Mouse (Mus musculus) cerebellum, postnatal 36 days (tissue): ENCODE results near the gene Gtf2h4.

Experiments used
- DNase-seq, 2 experiments: peaks; one replicate each; pipeline ENCODE4 v3.0.0; 2021 to 2022; ENCODE audit warnings: mixed read lengths in 2 of 2

Gene Gtf2h4

GRCm38 (mm10) chr17:35696691-35697090 is 23.2 kb upstream of the Gtf2h4 start:
- DNase-seq = no peak

GRCm38 (mm10) chr17:35695289-35695688 is 21.8 kb upstream of the Gtf2h4 start:
- DNase-seq = peak in 1 of 2 experiments; percentile 40

DNA sequence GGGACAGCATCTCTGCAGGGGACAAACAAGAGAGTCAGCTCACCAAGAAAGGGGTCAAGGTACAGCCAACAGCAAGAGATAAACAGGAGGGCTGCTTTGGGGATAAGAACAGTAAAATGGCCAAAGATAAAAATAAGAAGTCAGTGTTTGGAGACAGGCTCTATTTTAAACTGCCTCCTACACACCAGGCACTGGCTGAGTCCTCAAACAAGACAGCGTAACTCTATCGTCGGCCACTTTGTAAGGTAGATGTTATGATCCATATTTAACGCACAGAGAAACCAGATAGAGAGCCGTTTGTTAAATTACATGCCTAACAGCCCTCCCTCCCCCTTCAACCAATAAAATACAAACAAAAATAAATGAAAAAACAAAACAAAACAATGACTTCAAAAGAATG is 20.4 kb upstream of the Gtf2h4 start:
- no peak for DNase-seq

DNA sequence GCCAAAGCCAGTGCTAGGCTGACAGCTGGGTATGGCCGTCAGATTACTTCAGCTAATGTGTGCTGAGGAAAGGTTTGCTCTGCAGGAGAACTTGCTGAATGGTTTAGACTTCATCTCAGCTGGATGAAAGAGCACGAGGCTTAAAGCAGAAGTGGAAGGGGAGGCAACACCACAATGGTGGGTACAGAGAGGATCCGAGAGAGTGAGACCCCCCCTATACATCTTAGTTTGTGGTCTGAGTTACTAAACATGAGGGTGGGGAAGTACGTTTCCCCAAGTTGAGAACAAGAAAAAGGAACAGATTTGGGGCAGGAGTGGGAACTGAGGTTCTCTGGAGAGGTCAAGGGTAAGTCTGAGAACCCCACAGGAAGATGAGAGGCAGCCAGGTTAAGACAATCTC is 18.8 kb upstream of the Gtf2h4 start:
- DNase-seq = no peak

GRCm38 (mm10) chr17:35691811-35692210 is 18.3 kb upstream of the Gtf2h4 start:
- no peak for DNase-seq

DNA sequence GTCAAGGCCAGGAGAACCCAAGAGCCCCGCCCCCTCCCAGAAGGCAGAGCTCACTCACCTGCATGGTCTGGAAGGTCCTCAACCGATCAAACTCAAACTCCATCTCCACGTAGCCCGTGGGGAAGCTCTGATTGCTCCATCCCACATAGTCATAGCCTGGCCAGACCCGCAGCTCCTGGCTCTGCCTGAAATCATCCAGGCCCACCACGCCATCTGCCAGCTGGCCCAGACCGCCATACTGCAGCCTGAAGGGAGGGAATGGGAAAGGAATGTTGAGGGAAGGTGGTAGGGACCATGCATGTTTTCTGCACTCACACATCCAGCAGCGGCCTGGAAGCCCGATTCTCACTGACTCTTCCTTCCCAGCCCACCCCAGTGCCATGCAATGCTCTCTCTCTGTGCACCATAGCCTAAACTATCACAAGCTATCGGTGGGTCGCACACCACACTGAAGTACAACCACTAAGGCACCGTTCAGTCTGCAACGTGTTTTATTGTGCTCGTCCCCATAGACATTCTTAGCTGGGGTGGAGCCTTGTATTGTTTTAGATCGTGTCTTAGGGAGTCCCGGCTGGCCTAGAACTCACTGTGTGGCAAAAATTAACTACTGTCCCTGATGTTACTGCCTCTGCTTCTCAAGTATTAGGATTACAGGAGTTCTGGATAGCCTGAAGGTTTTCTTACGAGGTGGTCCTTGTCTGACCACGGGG is 16.6 kb upstream of the Gtf2h4 start:
- no peak for DNase-seq

GRCm38 (mm10) chr17:35688347-35689175 is 15.0 kb upstream of the Gtf2h4 start:
- DNase-seq = no peak

GRCm38 (mm10) chr17:35685061-35685460 is 11.5 kb upstream of the Gtf2h4 start:
- no peak for DNase-seq

- no peak for DNase-seq
Observed at GRCm38 (mm10) chr17:35681986-35682385, 8.4 kb upstream of the Gtf2h4 start.

DNA sequence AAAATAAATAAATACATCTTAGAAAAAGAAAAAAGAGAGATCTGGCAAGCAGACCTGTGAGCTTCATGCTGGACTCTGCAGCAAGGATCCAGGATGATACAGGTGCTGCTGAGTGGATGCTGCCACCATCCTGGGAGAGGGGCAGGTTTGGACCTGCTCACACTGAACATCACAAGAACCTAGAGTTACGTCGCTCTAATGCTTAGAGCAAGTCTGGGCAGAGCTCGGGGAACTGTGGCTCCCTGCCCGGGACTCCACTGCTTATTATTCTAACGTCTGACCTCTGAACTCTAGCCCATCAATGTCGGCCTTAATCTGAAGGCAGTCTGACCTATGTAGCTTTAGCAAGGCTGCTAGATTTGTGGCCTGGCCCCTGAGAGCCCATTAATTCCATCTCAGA is 7.1 kb upstream of the Gtf2h4 start:
- DNase-seq = no peak

- DNase-seq = no peak
Observed at GRCm38 (mm10) chr17:35672527-35672926, 1.0 kb downstream of the Gtf2h4 start.

- DNase-seq = no peak
Observed at GRCm38 (mm10) chr17:35671846-35672245, 1.7 kb downstream of the Gtf2h4 start.

DNA sequence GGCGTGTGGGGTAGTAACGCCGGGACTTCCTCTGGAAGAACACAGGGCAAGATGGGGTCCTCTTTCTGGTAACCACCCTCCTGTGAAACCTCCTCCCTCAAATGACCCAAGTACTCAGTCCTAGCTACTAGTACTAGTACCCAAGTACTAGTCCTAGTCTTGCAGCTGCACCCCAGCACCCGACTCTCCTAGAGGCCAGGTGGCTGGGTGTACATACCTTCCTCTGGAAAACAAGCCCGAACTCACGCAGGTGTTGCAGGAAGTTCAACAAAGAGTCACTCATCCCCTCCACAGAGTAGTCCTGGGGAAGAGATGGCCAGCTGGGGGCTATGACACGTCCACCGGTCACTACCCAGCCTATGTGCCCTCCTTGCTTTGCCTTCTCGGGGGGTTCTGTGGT is 3.8 kb downstream of the Gtf2h4 start:
- DNase-seq = no peak

DNA sequence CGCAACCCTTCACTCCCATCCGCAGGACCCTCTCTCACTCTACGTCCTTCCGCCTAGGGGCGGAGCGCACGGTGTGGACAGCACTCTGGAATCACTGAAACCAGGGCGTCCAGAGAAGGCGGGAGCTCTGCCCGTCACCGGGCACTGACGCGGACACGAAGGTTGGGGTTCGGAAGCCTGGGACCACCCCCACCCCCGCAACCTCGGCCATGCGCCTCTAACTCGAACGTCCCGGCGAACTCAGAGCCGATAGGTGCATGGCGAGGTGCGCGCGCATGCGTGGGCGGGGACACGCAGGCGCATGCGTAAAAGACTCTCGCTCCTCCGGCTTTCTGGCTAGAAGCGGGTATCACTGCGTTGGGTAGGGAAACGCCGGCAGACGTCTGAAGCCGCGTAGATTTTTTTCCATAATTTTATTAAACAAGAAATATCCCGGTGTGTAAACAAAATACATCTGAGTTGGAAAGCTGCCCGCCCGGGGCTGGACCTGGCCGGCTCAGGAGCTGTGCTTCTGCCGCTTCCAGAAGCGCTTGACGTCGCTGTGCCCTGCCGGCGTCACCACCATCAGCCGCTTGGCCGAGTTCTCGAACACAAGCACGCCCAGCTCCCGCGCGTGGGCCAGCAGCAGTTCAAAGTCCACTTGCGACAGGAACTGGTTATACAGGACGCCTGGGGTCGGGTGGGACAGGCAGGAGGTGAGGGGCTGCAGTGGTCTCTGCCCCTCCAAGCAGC is 6.0 kb downstream of the Gtf2h4 start, which contains the start of gene Vars2:
Vars2 (minus strand) TSS at position 259 of the 732 bp plus-strand sequence.
- peak; percentile 98 to 99 for DNase-seq

GRCm38 (mm10) chr17:35666851-35667256 is 6.7 kb downstream of the Gtf2h4 start:
- peak; percentile 26 to 32 for DNase-seq

DNA sequence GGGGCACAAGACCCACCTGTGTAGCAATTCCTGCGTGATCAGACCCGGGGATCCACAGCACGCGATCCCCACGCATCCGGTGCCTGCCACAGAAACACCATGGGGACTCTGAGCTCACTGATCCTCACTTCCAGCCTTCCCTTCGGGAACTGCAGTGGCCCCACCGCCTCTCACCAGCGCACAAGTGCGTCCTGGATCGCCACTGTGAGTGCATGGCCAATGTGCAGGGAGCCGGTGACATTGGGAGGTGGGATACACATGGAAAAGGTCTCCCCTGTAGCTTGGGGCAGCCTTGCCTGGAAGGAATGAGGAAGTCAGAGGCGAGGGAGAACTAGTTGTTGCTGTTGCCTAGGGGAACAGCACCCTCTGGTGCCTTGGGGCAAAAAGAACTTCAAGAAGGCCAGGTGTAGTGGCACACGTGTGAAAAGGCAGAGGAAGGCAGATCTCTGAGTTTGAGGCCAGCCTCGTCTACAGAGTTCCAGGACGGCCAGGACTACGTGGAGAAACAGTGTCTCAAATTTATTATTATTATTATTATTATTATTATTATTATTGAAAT is 7.5 kb downstream of the Gtf2h4 start:
- no peak for DNase-seq

GRCm38 (mm10) chr17:35653086-35653485 is 20.5 kb downstream of the Gtf2h4 start:
- no peak for DNase-seq

DNA sequence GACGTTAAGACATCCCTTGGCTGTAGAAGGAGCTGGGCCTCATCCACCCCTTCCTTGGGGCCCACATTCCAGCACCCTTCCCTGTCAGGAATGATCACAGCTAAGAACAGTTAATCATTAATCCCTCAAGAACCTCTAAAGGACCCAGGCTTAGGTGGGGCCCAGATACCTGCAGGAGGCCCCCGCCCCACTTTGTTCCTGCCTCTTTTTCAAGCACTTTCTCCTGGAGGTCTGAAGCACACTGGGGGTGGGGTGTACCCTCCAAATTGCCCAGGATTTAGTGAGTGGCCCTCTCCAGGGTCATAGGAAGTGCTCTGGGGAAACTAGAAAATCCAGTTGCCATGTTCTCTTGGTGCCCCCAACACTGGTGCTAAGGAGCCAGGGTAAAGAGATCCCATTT is 24.1 kb downstream of the Gtf2h4 start:
- DNase-seq = no peak

GRCm38 (mm10) chr17:35643609-35644236 is 29.8 kb downstream of the Gtf2h4 start, which contains the start of gene Mucl3:
Gene Mucl3, minus strand, starts transcription at chr17:35643695.
- DNase-seq = no peak

DNA sequence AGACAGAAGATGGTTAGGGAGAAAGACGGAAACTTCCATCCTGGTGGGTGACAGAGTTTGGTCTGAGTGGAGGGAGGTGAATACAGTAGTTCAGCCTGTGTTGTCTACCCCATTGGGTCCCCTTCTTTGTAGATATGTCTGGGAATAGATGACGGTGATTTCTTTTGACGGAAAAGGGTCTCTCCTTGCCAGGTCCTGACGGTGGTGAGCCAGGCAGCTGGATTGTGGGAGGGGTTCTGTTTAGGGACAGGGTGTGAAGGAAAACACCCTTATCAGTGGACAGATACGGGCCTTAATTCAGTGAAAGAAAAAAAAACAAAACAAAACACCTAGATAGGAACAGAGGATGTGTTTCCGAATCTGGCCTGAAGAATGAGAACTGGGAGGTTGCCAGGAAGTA is 34.2 kb downstream of the Gtf2h4 start:
- no peak for DNase-seq

- peak; percentile 23 to 51 for DNase-seq
Observed at GRCm38 (mm10) chr17:35638475-35639190, 34.9 kb downstream of the Gtf2h4 start.

DNA sequence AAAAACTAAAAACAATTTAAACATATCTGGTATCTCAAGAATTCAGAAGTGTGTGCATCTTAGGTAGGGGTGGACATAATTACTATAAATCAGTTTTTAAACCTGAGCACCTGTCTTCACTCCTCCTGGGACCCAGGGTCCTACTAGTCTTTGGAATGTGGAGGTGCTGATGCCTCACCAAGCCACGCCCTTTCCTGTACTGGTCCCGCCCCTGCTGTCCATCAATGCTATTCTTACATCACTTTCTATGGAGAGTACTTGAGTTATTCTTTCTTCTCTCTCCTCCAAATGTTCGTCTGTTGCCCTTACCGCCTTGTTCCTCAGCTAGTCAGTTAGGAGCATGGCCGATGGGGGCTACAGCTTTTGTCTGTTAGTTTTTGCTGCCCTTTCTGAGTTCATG is 37.2 kb downstream of the Gtf2h4 start:
- peak; percentile 39 to 41 for DNase-seq
